Mouse (Mus musculus) G1E (cell line): ENCODE data around the gene Gpr31b.
"Not testable (repeated sequence)": the region's sequence is repeated elsewhere in the genome, so short reads cannot be mapped to it uniquely, and the experiment has no call there.

ENCODE experiments used
- CTCF ChIP-seq: IDR thresholded peaks from 2 replicates; pipeline ENCODE4 v1.5.1; 2012; ENCODE audit warnings: low read depth, low read length, inconsistent platforms, mixed read lengths
- GATA1 ChIP-seq: IDR thresholded peaks from 2 replicates; pipeline ENCODE4 v1.6.1; 2012; ENCODE audit warnings: borderline replicate concordance, low read length, inconsistent platforms, mixed read lengths
- GATA2 ChIP-seq: IDR thresholded peaks from 2 replicates; pipeline ENCODE4 v1.6.1; 2012; ENCODE audit warnings: low read depth, low read length, inconsistent platforms, borderline replicate concordance
- TAL1 ChIP-seq: conservative IDR thresholded peaks from 2 replicates; pipeline ENCODE4 v1.6.1; 2012; ENCODE audit warnings: low read depth, low read length, inconsistent platforms, mixed read lengths

- TF ChIP-seq GATA2, CTCF, TAL1, GATA1: not testable (repeated sequence)
Measured at GRCm38 (mm10) chr17:13092100-13092764, 40.1 kb upstream of the Gpr31b start.
